Mouse (Mus musculus) layer of hippocampus, adult 8-10 months (tissue): ENCODE results near the gene Vti1a. TPM values are rescaled to one million over a fixed set of nuclear protein-coding genes. Genes with fewer than 3 reads are reported as not detected.

ENCODE experiments used
- total RNA-seq, 4 experiments: library from RNA; stranded (reverse); gene quantifications; 2 replicates each; pipeline ENCODE4 v1.2.4; 2022

Gene Vti1a
- total RNA-seq, 4 experiments from 2014 or later = 56.7 to 64.1 (median 60.2) TPM

Other genes starting within 250 kb of the Vti1a start
- gene Gpam, start 189.1 kb upstream of the Vti1a start, total RNA-seq = 10 to 100 TPM; 47.2 to 72.0 (median 60.2) TPM
- gene Tectb, start 135.6 kb upstream of the Vti1a start, total RNA-seq = under 1 TPM in 1 of 4 experiments, not detected in 3; 0.16 TPM
- 1 to 10 TPM; 1.2 to 1.4 (median 1.3) TPM for gene Gucy2g, start 75.1 kb upstream of the Vti1a start, total RNA-seq
- gene Acsl5, start 64.4 kb upstream of the Vti1a start, total RNA-seq = 10 to 100 TPM; 38.6 to 47.6 (median 42.6) TPM
- 10 to 100 TPM; 26.2 to 28.9 (median 27.5) TPM for gene Zdhhc6, start 263 bp upstream of the Vti1a start, total RNA-seq